Mouse (Mus musculus): ENCODE results near the gene Mzf1.

GRCm38 (mm10) chr7:13003380-13003779, 51.2 kb downstream of the Mzf1 start:
- TF ChIP-seq CTCF (IDR thresholded peaks at IDR 0.05; ENCODE audit: extremely low read depth, insufficient read depth, low read length) (no peak), POLR2A (IDR thresholded peaks at IDR 0.05; ENCODE audit: extremely low read depth, insufficient read depth, low read length) (no peak)
